Comparison of ENCODE assay signal across 15 mouse cellular contexts in genomic region chr1:133309652-133310267, GRCm38 (mm10). TPM values are rescaled to one million over a fixed set of nuclear protein-coding genes. Genes with fewer than 3 reads are reported as not detected.
DNase-seq lines count a peak whose midpoint lies in the region; ATAC-seq and TF ChIP-seq lines count a peak whose summit lies in the region.
"Had no signal": no experiment of that assay in that cellular context is flagged by ENCODE, and none has a peak within 500 bp of the region (broad histone marks: within the 10 kb centered on the region; RNA-seq: fewer than 3 reads in every experiment).

Gene Golt1a (plus strand): TSS chr1:133309800.

- TF ChIP-seq POLR2A in lung, adult 2 months (IDR thresholded peaks at IDR 0.05; ENCODE audit: borderline replicate concordance, extremely low read depth, low read depth, low read length): no peak

- H3K27me3 ChIP-seq in forebrain, embryonic 10.5 days (ENCODE audit: poor library complexity, severe bottlenecking): peaks cover 15% of the 10 kb centered on the region

- H3K36me3 ChIP-seq in forebrain, embryonic 10.5 days (replicated peaks): no peaks in the 10 kb centered on the region

- WGBS in lung, adult 2 months: 54% methylated on average over 14 of the region's 14 CpGs
- WGBS in forebrain, embryonic 10.5 days: 71% methylated on average over 14 of the region's 14 CpGs

- H3K4me3 ChIP-seq in lung, adult 2 months (replicated peaks; ENCODE audit: extremely low read depth, low read depth, low read length): no peak within 1 kb of the TSS
- no peak within 1 kb of the TSS for H3K4me3 ChIP-seq in forebrain, embryonic 10.5 days

- no peaks in the 10 kb centered on the region for H3K9me3 ChIP-seq in forebrain, embryonic 10.5 days

- no peak within 1 kb of the TSS for H3K27ac ChIP-seq in forebrain, embryonic 10.5 days

- peak; percentile 64 for DNase-seq in urinary bladder, postnatal 14 days (ENCODE audit: low spot score)
- DNase-seq in urinary bladder, postnatal 4 days (ENCODE audit: low spot score in 2 of 2): no peak
- DNase-seq in kidney, postnatal 14 days: peak; percentile 92
- peak; percentile 31 for DNase-seq in lung, adult 2 months
- no peak for DNase-seq in forebrain, embryonic 10.5 days (ENCODE audit: extremely low spot score, low spot score)
- no peak for DNase-seq in frontal cortex, postnatal 25 days (ENCODE audit: low spot score in 2 of 2)
- no peak for DNase-seq in adrenal gland, postnatal 36 days
- DNase-seq: gastrocnemius, postnatal 25 days; midbrain, embryonic 14.5 days had no signal

- TF ChIP-seq CTCF in lung, adult 2 months (IDR thresholded peaks at IDR 0.05; ENCODE audit: insufficient read depth, low read length): no peak

- H3K4me1 ChIP-seq in lung, adult 2 months (ENCODE audit: control insufficient read depth, insufficient read depth, low read length): peaks cover 3% of the 10 kb centered on the region; the same call in 1 of the 2 replicates
- H3K4me1 ChIP-seq in forebrain, embryonic 10.5 days: peaks cover 22% of the 10 kb centered on the region

- ATAC-seq in monocyte, adult 5-6 weeks (replicated peaks; ENCODE audit: insufficient number of reproducible peaks, low FRiP score, low TSS enrichment, poor library complexity, severe bottlenecking): no peak
- ATAC-seq: CD4-positive, CD25-positive, alpha-beta regulatory T cell, adult 4 months had no signal

RNA-seq across cellular contexts. Expression of gene Golt1a, which starts in this region (rescaled TPM):
- 1.1 and 1.3 TPM in 2 replicates for polyA plus RNA-seq in lung, adult 2 months (2012; rRNA removed)
- total RNA-seq in monocyte, adult 5-6 weeks (2017): not detected in 3 replicates
- polyA plus RNA-seq in forebrain, embryonic 10.5 days (2016; fragmentation: Nextera tagmentation; extraction: Ambion mirVana): not detected in 2 replicates
- 1 to 10 TPM; 1.7 to 2.0 TPM for total RNA-seq in adrenal gland, postnatal 36 days (2021)
- total RNA-seq: common myeloid progenitor, adult 5-6 weeks; gastrocnemius, postnatal 25 days; neutrophil, adult 5-6 weeks had no signal
- polyA plus RNA-seq: CD4-positive, CD25-positive, alpha-beta regulatory T cell, adult 4 months; heart, postnatal 0 days; limb, embryonic 11.5 days; midbrain, embryonic 14.5 days had no signal

Comparison
In these comparisons a context has a peak if more than half of its experiments do, and no peak if none do; other contexts are left out.
1. DNase-seq: peak in urinary bladder, postnatal 14 days (single experiment), kidney, postnatal 14 days (single experiment) and lung, adult 2 months (single experiment); none in urinary bladder, postnatal 4 days (0 of 2), forebrain, embryonic 10.5 days (single experiment), frontal cortex, postnatal 25 days (0 of 2) and adrenal gland, postnatal 36 days (0 of 2).